Mouse (Mus musculus) layer of hippocampus, adult 9-11 months (tissue): Measurements from ENCODE around the gene Atpif1.
"Not testable (repeated sequence)": the region's sequence is repeated elsewhere in the genome, so short reads cannot be mapped to it uniquely, and the experiment has no call there.

Experiments
- DNase-seq: peaks from one replicate; pipeline ENCODE4 v3.0.0; 2022

Gene Atpif1

DNA sequence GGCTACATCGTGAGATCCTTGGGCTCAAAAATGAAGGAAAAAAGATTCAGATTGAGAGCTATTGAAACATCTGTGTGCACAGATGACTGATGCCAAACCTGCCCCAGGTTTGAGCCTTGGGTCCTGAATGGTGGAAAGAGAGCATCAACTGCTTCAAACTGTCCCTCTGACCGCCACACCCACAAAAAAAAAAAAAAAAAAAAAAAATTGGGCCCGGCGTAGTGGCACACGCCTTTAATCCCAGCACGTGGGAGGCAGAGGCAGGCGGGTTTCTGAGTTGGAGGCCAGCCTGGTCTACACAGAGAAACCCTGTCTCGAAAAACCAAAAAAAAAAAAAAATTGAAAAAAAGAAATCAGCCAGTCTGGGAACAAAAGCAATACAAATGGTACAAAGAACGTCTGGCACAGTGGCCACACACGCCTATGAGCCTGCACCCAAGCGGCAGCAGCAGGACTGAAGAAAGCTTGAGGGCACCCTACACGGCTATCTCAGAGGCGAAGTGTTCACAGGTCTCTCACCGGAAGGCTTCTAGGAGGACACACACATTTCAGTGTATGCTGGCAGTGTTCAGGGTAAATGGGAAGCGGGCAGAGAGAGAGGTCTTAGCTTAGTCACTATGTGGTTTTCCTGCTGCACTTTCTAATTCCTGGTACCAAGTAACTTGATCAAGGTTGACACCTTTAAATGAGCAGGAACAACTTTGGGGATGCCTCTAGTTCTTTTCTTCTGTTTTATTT lies 43.0 kb downstream of the Atpif1 start:
- no peak for DNase-seq

DNA sequence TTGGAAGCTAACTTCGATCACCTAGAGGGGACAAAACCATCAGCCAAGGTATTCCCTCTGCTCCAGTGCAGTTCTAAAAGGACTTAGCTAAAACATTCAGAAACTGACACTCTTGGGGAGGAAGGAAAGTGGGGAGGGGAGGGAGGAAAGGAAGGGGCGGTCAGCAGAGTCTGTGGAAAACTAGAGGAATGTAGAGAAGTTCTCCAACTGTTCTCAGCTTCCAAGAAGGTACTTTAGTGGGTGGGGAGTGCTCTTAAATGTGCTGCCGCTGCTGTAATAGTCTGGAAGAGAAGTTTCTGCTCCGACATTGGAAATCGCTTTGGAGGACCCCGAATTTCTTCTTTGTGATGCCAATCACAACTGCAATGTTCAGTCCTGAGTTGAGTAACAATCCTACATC lies 44.5 kb downstream of the Atpif1 start:
- no peak for DNase-seq

- no peak for DNase-seq
Measured at GRCm38 (mm10) chr4:132488521-132488920, 44.9 kb downstream of the Atpif1 start.

DNA sequence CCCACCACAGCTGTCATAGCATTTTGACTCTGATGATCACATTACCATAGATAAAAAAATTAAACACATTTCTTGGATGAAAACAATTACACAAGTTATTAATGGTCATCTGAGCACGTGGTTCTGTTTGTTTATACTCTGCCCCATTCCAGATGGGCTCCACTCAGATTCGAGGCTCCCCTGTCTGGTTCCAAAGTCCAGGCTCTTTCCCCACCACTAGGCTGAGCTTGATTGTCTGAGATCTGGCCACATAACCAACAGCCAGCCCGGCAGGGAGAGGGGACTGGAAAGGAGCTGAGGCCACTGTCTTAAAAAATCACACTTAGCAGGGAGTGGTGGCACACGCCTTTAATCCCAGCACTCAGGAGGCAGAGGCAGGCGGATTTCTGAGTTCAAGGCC lies 48.6 kb downstream of the Atpif1 start:
- DNase-seq, result no peak

DNA sequence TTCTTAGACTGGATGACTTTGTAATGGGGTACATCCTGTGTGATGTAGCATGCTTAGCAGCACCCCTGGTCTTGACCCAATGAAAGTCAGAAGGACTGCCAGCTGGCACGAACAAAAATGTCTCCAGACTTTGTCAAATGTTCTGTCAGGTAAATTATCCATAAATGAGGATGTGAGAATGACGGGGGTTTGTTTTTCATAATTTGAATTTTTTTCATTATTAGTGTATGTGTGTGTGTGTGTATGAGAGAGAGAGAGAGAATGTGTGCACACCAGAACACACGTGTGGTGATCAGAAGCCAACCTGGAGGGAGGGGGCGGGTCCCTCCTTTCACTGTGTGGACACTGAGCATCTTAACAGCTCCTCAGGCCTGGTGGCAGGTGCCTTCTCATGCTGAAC lies 49.2 kb downstream of the Atpif1 start:
- DNase-seq, result no peak

GRCm38 (mm10) chr4:132482956-132483608 lies 50.4 kb downstream of the Atpif1 start:
- DNase-seq, result no peak

GRCm38 (mm10) chr4:132482104-132482503 lies 51.4 kb downstream of the Atpif1 start:
- not testable (repeated sequence) for DNase-seq
